Comparison of ENCODE assay signal across 9 mouse cellular contexts in genomic region chr3:51700731-51701280, GRCm38 (mm10). TPM values are rescaled to one million over a fixed set of nuclear protein-coding genes. Genes with fewer than 3 reads are reported as not detected.
DNase-seq lines count a peak whose midpoint lies in the region; ATAC-seq and TF ChIP-seq lines count a peak whose summit lies in the region.
"Had no signal": no experiment of that assay in that cellular context is flagged by ENCODE, and none has a peak within 500 bp of the region (broad histone marks: within the 10 kb centered on the region; RNA-seq: fewer than 3 reads in every experiment).

No protein-coding gene starts in this region.

- H3K27ac ChIP-seq in left cerebral cortex, adult 2 months, result peak overlapping the region; percentile 66
- peak overlapping the region; percentile 81 for H3K27ac ChIP-seq in embryonic facial prominence, embryonic 14.5 days (replicated peaks; ENCODE audit: low read depth, low read length)
- peak overlapping the region; percentile 91 for H3K27ac ChIP-seq in hindbrain, embryonic 15.5 days (replicated peaks)
- H3K27ac ChIP-seq in liver, embryonic 12.5 days, result no peak overlapping the region

- H3K27me3 ChIP-seq in embryonic facial prominence, embryonic 14.5 days (replicated peaks; ENCODE audit: control insufficient read depth, insufficient read depth, low read length), result no peaks in the 10 kb centered on the region
- no peaks in the 10 kb centered on the region for H3K27me3 ChIP-seq in hindbrain, embryonic 15.5 days
- H3K27me3 ChIP-seq in liver, embryonic 12.5 days (replicated peaks), result peaks cover 24% of the 10 kb centered on the region

- peaks cover 23% of the 10 kb centered on the region for H3K4me1 ChIP-seq in embryonic facial prominence, embryonic 14.5 days (ENCODE audit: control insufficient read depth, insufficient read depth, low read length)
- H3K4me1 ChIP-seq in hindbrain, embryonic 15.5 days (replicated peaks), result peaks cover 39% of the 10 kb centered on the region
- H3K4me1 ChIP-seq in liver, embryonic 12.5 days, result peaks cover 29% of the 10 kb centered on the region

- WGBS in embryonic facial prominence, embryonic 14.5 days, result 13% methylated on average over 15 of the region's 15 CpGs
- WGBS in hindbrain, embryonic 15.5 days, result 15% methylated on average over 15 of the region's 15 CpGs
- 33% methylated on average over 15 of the region's 15 CpGs for WGBS in liver, embryonic 12.5 days (ENCODE audit: insufficient replicate concordance)

- TF ChIP-seq CTCF in left cerebral cortex, adult 2 months (IDR thresholded peaks at IDR 0.05), result no peak

- intact Hi-C loops in left cerebral cortex, adult 2 months (cut with DNase I), result loop anchor here (1.0 to 10.0 kb wide), 7 partner anchors 86 to 542 kb away; no protein-coding TSS in a partner anchor
- intact Hi-C loops in left cerebral cortex, postnatal 10 days (cut with DNase I), result loop anchor here (1.0 to 5.0 kb wide), 3 partner anchors 306 to 541 kb away; no protein-coding TSS in a partner anchor

- no peaks in the 10 kb centered on the region for H3K9me3 ChIP-seq in embryonic facial prominence, embryonic 14.5 days (ENCODE audit: control insufficient read depth, low read length)
- H3K9me3 ChIP-seq in hindbrain, embryonic 15.5 days, result no peaks in the 10 kb centered on the region
- no peaks in the 10 kb centered on the region for H3K9me3 ChIP-seq in liver, embryonic 12.5 days (replicated peaks)

- no peaks in the 10 kb centered on the region for H3K36me3 ChIP-seq in embryonic facial prominence, embryonic 14.5 days (ENCODE audit: control insufficient read depth, insufficient read depth, low read length)
- no peaks in the 10 kb centered on the region for H3K36me3 ChIP-seq in hindbrain, embryonic 15.5 days
- peaks cover 7% of the 10 kb centered on the region; the same call in 1 of the 2 replicates for H3K36me3 ChIP-seq in liver, embryonic 12.5 days

- peak overlapping the region; percentile 57 for H3K9ac ChIP-seq in embryonic facial prominence, embryonic 14.5 days (ENCODE audit: low read depth, low read length)
- peak overlapping the region; percentile 53 for H3K9ac ChIP-seq in hindbrain, embryonic 15.5 days
- H3K9ac ChIP-seq in liver, embryonic 12.5 days, result 0 out of 2 replicates have a peak overlapping the region, but pooled peaks have one; percentile 61

- DNase-seq in left cerebral cortex, adult 2 months (ENCODE audit: extremely low spot score in 1 of 2, low spot score in 2 of 2), result peak in 1 of 2 experiments; percentile 40
- no peak for DNase-seq in left cerebral cortex, postnatal 10 days (ENCODE audit: extremely low spot score in 1 of 2, low spot score in 2 of 2)
- DNase-seq in embryonic facial prominence, embryonic 14.5 days (ENCODE audit: low spot score), result peak; percentile 72
- peak; percentile 26 for DNase-seq in neural tube, embryonic 10.5 days (ENCODE audit: extremely low spot score, low spot score)
- DNase-seq in natural killer cell, adult 2 months (ENCODE audit: low spot score in 2 of 2), result no peak
- DNase-seq in cerebellum, postnatal 4 days (ENCODE audit: low spot score in 2 of 2), result no peak

- peak overlapping the region; percentile 74 for H3K4me2 ChIP-seq in embryonic facial prominence, embryonic 14.5 days (ENCODE audit: low read depth, low read length)
- peak overlapping the region; percentile 77 for H3K4me2 ChIP-seq in hindbrain, embryonic 15.5 days
- H3K4me2 ChIP-seq in liver, embryonic 12.5 days, result peak overlapping the region; percentile 87

- no peak for ATAC-seq in embryonic facial prominence, embryonic 14.5 days (ENCODE audit: low read depth)
- no peak for ATAC-seq in hindbrain, embryonic 15.5 days (ENCODE audit: low FRiP score, low read depth)
- no peak for ATAC-seq in liver, embryonic 12.5 days

- H3K4me3 ChIP-seq in left cerebral cortex, adult 2 months, result peak overlapping the region; percentile 53
- peak overlapping the region; percentile 40 for H3K4me3 ChIP-seq in embryonic facial prominence, embryonic 14.5 days (ENCODE audit: low read depth, low read length)
- peak overlapping the region; percentile 36 for H3K4me3 ChIP-seq in hindbrain, embryonic 15.5 days
- peak overlapping the region; percentile 53 for H3K4me3 ChIP-seq in liver, embryonic 12.5 days

RNA-seq across cellular contexts. Expression of gene Mgst2, which starts 40.6 kb away (rescaled TPM):
- not detected for total RNA-seq in left cerebral cortex, adult 2 months (2021)
- under 1 TPM; 0.67 to 0.81 TPM for total RNA-seq in left cerebral cortex, postnatal 10 days (2021)
- 4.1 and 6.6 TPM in 2 replicates for polyA plus RNA-seq in embryonic facial prominence, embryonic 14.5 days (2014; fragmentation: Nextera tagmentation; extraction: Ambion mirVana)
- 0.36 and 0.59 TPM in 2 replicates for polyA plus RNA-seq in hindbrain, embryonic 15.5 days (2015; fragmentation: Nextera tagmentation; extraction: Ambion mirVana)
- polyA plus RNA-seq in liver, embryonic 12.5 days (2016; fragmentation: Nextera tagmentation; extraction: Ambion mirVana), result 14.7 and 16.5 TPM in 2 replicates
- total RNA-seq: left cerebral cortex, postnatal 36 days had no signal

Comparison
In these comparisons a context has a peak if more than half of its experiments do, and no peak if none do; other contexts are left out.
1. DNase-seq: peak in embryonic facial prominence, embryonic 14.5 days (single experiment) and neural tube, embryonic 10.5 days (single experiment); none in left cerebral cortex, postnatal 10 days (0 of 2), natural killer cell, adult 2 months (0 of 2) and cerebellum, postnatal 4 days (0 of 2).
2. Peak in every context shown above with its lines, with median percentiles within 50 percentile points of each other: H3K4me3 ChIP-seq, H3K4me2 ChIP-seq and H3K9ac ChIP-seq.